Mouse (Mus musculus): ENCODE data around the gene Htr7. TPM values are rescaled to one million over a fixed set of nuclear protein-coding genes. Genes with fewer than 3 reads are reported as not detected.

The Htr7 gene
- polyA plus RNA-seq, 1 experiment from 2014 or later: 0.06 TPM

DNA sequence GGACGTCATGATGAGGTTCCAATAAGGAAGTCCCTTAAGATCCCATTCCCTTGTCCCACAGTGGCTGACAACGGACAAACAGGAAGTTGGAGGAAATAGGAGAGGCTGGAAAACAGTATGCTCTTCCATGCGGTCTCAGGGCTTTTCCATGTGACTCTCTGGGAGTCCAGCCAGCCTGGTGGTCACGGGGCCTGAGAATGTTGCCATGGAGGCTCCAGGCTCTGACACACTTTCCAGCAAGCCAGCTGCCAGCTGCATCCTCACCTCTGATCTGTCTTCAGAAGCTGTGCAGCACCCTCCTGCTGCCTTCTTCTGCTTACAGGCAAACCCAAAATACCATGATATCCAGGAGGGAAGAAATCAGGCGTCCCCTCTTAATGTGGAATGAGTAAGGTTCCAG is 132.9 kb downstream of the Htr7 start:
- Histone ChIP-seq H3K9me3 (no peaks in the 10 kb centered on the region), H3K4me1 (no peaks in the 10 kb centered on the region), H3K27me3 (ENCODE audit: poor library complexity, severe bottlenecking) (no peaks in the 10 kb centered on the region), H3K27ac (no peak overlapping the region), H3K4me3 (no peak overlapping the region), H3K36me3 (replicated peaks) (no peaks in the 10 kb centered on the region)
- WGBS: 68% methylated on average over 5 of the region's 5 CpGs
- no peak for DNase-seq (ENCODE audit: extremely low spot score, low spot score)

Other genes starting within 250 kb of the Htr7 start
- gene Rpp30, start 26.2 kb upstream of the Htr7 start, polyA plus RNA-seq (2016; fragmentation: Nextera tagmentation; extraction: Ambion mirVana): 123 and 126 TPM in 2 replicates
- gene Ankrd1, start 62.6 kb upstream of the Htr7 start, polyA plus RNA-seq (2016; fragmentation: Nextera tagmentation; extraction: Ambion mirVana): not detected in 2 replicates